Mouse (Mus musculus) CH12.LX (cell line): ENCODE results near the gene Acads. TPM values are rescaled to one million over a fixed set of nuclear protein-coding genes. Genes with fewer than 3 reads are reported as not detected.

Experiments used
- DNase-seq: peaks from one replicate; pipeline ENCODE4 v3.0.0-alpha.2; 2013; ENCODE audit errors: extremely low read depth
- H3K27ac ChIP-seq: 2 replicates; pipeline ENCODE4 v1.5.1; 2012; ENCODE audit warnings: low read depth, mild to moderate bottlenecking, control low read depth, moderate library complexity; ENCODE audit not compliant: insufficient read depth
- H3K27me3 ChIP-seq: replicated peaks from 2 replicates; pipeline ENCODE3; 2012; ENCODE audit warnings: inconsistent platforms
- H3K36me3 ChIP-seq, 2 experiments: replicated peaks in 1 of 2; 2 replicates each; pipeline versions ENCODE3 to v1.6.1; 2012; ENCODE audit warnings: inconsistent platforms in 1 of 2, low read length in 1 of 2, mild to moderate bottlenecking in 1 of 2, mixed read lengths in 1 of 2, moderate library complexity in 1 of 2; ENCODE audit not compliant: control insufficient read depth in 1 of 2, insufficient read depth in 1 of 2
- H3K4me1 ChIP-seq, 2 experiments: 2 replicates each; pipeline ENCODE4 v1.6.1; 2012; ENCODE audit warnings: inconsistent platforms in 1 of 2, moderate library complexity in 1 of 2; ENCODE audit not compliant: insufficient read depth in 2 of 2, control insufficient read depth in 1 of 2
- H3K4me2 ChIP-seq: 2 replicates; pipeline ENCODE4 v1.6.1; 2012; ENCODE audit warnings: low read depth, mild to moderate bottlenecking, control low read depth; ENCODE audit not compliant: poor library complexity, insufficient read depth, severe bottlenecking
- H3K4me3 ChIP-seq, 3 experiments: fragments of 150-350 bp in 1 of 3; sonication (generic) in 1 of 3; replicated peaks in 1 of 3; 2 replicates each; pipeline versions ENCODE3 to v1.5.1; 2011 to 2012; ENCODE audit warnings: low read depth in 2 of 3, low read length in 2 of 3, mild to moderate bottlenecking in 2 of 3, moderate library complexity in 2 of 3, control low read depth in 1 of 3, improper control_type of control experiment in 1 of 3, inconsistent platforms in 1 of 3, mixed read lengths in 1 of 3; ENCODE audit not compliant: poor library complexity in 1 of 3
- H3K79me2 ChIP-seq: replicated peaks from 2 replicates; pipeline ENCODE4 v1.6.1; 2012; ENCODE audit warnings: mild to moderate bottlenecking, moderate library complexity; ENCODE audit not compliant: control insufficient read depth, poor library complexity, insufficient read depth, severe bottlenecking; ENCODE audit errors: extremely low read depth
- H3K9ac ChIP-seq: 2 replicates; pipeline ENCODE4 v1.6.1; 2012; ENCODE audit warnings: low read depth, mild to moderate bottlenecking, control low read depth, moderate library complexity; ENCODE audit not compliant: insufficient read depth
- H3K9me3 ChIP-seq: replicated peaks from 2 replicates; pipeline ENCODE3; 2012; ENCODE audit warnings: low read length, inconsistent platforms, mixed read lengths
- BHLHE40 ChIP-seq: IDR thresholded peaks from 2 replicates; pipeline ENCODE4 v1.6.1; 2011; ENCODE audit warnings: mild to moderate bottlenecking, low read depth, low read length, improper control_type of control experiment
- CHD1 ChIP-seq: IDR thresholded peaks from 2 replicates; pipeline ENCODE4 v1.6.1; 2012; ENCODE audit warnings: low read depth, low read length, improper control_type of control experiment, inconsistent platforms
- ELF1 ChIP-seq: IDR thresholded peaks from 2 replicates; pipeline ENCODE4 v1.6.1; 2014; ENCODE audit warnings: low read depth, mild to moderate bottlenecking, inconsistent platforms, low read length, improper control_type of control experiment
- EP300 ChIP-seq: IDR thresholded peaks from 2 replicates; pipeline ENCODE4 v1.6.1; 2011; ENCODE audit warnings: low read length, improper control_type of control experiment
- GABPA ChIP-seq: IDR thresholded peaks from 2 replicates; pipeline ENCODE4 v1.6.1; 2012; ENCODE audit warnings: low read depth, low read length, improper control_type of control experiment, inconsistent platforms; ENCODE audit not compliant: insufficient replicate concordance
- HCFC1 ChIP-seq: IDR thresholded peaks from 2 replicates; pipeline ENCODE4 v1.6.1; 2012; ENCODE audit warnings: low read depth, mild to moderate bottlenecking, inconsistent platforms, low read length, improper control_type of control experiment
- JUND ChIP-seq: conservative IDR thresholded peaks from 2 replicates; pipeline ENCODE4 v1.6.1; 2011; ENCODE audit warnings: low read depth, low read length, improper control_type of control experiment
- MAX ChIP-seq: IDR thresholded peaks from 2 replicates; pipeline ENCODE4 v1.6.1; 2011; ENCODE audit warnings: low read length, improper control_type of control experiment
- MAZ ChIP-seq: IDR thresholded peaks from 2 replicates; pipeline ENCODE4 v1.6.1; 2012; ENCODE audit warnings: low read depth, mild to moderate bottlenecking, inconsistent platforms, low read length, improper control_type of control experiment, moderate library complexity
- MEF2A ChIP-seq: IDR thresholded peaks from 2 replicates; pipeline ENCODE4 v1.6.1; 2014; ENCODE audit warnings: low read depth, mild to moderate bottlenecking, inconsistent platforms, low read length, improper control_type of control experiment, borderline replicate concordance
- MXI1 ChIP-seq: IDR thresholded peaks from 2 replicates; pipeline ENCODE4 v1.6.1; 2011; ENCODE audit warnings: mild to moderate bottlenecking, low read depth, low read length, improper control_type of control experiment
- NELFE ChIP-seq: IDR thresholded peaks from 2 replicates; pipeline ENCODE4 v1.6.1; 2011; ENCODE audit warnings: low read depth, low read length, improper control_type of control experiment
- NRF1 ChIP-seq: IDR thresholded peaks from 2 replicates; pipeline ENCODE4 v1.6.1; 2014; ENCODE audit warnings: low read depth, mild to moderate bottlenecking, inconsistent platforms, low read length, improper control_type of control experiment, moderate library complexity
- POLR2A ChIP-seq: IDR thresholded peaks from 2 replicates; pipeline ENCODE4 v1.6.1; 2011; ENCODE audit warnings: low read depth, mild to moderate bottlenecking, improper control_type of control experiment, low read length
- POLR2AphosphoS2 ChIP-seq: IDR thresholded peaks from 2 replicates; pipeline ENCODE4 v1.6.1; 2011; ENCODE audit warnings: low read depth, low read length, improper control_type of control experiment
- RAD21 ChIP-seq: IDR thresholded peaks from 2 replicates; pipeline ENCODE4 v1.6.1; 2011; ENCODE audit warnings: low read depth, mild to moderate bottlenecking, low read length, improper control_type of control experiment, moderate library complexity
- SIN3A ChIP-seq: IDR thresholded peaks from 2 replicates; pipeline ENCODE4 v1.6.1; 2012; ENCODE audit warnings: low read length, improper control_type of control experiment, inconsistent platforms
- TCF12 ChIP-seq: IDR thresholded peaks from 2 replicates; pipeline ENCODE4 v1.6.1; 2014; ENCODE audit warnings: low read depth, mild to moderate bottlenecking, inconsistent platforms, low read length, improper control_type of control experiment
- USF2 ChIP-seq: conservative IDR thresholded peaks from 2 replicates; pipeline ENCODE4 v1.6.1; 2011; ENCODE audit warnings: low read depth, low read length, improper control_type of control experiment
- ZC3H11A ChIP-seq: IDR thresholded peaks from 2 replicates; pipeline ENCODE4 v1.6.1; 2012; ENCODE audit warnings: low read depth, mild to moderate bottlenecking, inconsistent platforms, low read length, improper control_type of control experiment
- ZMIZ1 ChIP-seq: IDR thresholded peaks from 2 replicates; pipeline ENCODE4 v1.6.1; 2012; ENCODE audit warnings: low read depth, mild to moderate bottlenecking, inconsistent platforms, low read length, improper control_type of control experiment
- ZNF384 ChIP-seq: IDR thresholded peaks from 2 replicates; pipeline ENCODE4 v1.6.1; 2012; ENCODE audit warnings: low read depth, low read length, improper control_type of control experiment, inconsistent platforms
- dilution Hi-C: fragments of 300-500 bp; cut with MboI; formaldehyde crosslinking; loops from 2 replicates; pipeline ENCODE4 v1.14.3; 2020; ENCODE audit warnings: low sequenced_read_pairs; ENCODE audit not compliant: extremely low pct_unique_long_range_greater_than_20kb, extremely low pct_ligation_motif_present
- in situ Hi-C: fragments of 300-500 bp; cut with MboI; formaldehyde crosslinking; loops from 3 replicates; pipeline ENCODE4 v1.14.3; 2019; ENCODE audit warnings: low sequenced_read_pairs, low pct_ligation_motif_present, low pct_unique_long_range_greater_than_20kb, mixed read lengths
- polyA plus RNA-seq: library from polyadenylated mRNA; unstranded; fragments of >175 nt; gene quantifications from 2 replicates; pipeline ENCODE4 v1.2.1, GENCODE M21; 2012; ENCODE audit warnings: low read depth; ENCODE audit not compliant: insufficient read length
- total RNA-seq, 2 experiments: library from RNA; depleted of rRNA; stranded (reverse); fragments of 300-350 nt in 1 of 2; fragments of >200 nt in 1 of 2; gene quantifications; 2 replicates each; pipeline ENCODE4 v1.2.3; 2012 to 2014

Acads gene
- total and polyA plus RNA-seq, 3 experiments, result 43.0 to 57.8 (median 43.1) TPM

GRCm38 (mm10) chr5:115140726-115141125, 21.6 kb upstream of the Acads start:
- Histone ChIP-seq H3K4me2 (no peak overlapping the region), H3K27ac (no peak overlapping the region), H3K27me3 (peaks cover 8% of the 10 kb centered on the region), H3K4me1 (no peaks in the 10 kb centered on the region), H3K79me2 (no peaks in the 10 kb centered on the region), H3K9me3 (peaks cover 3% of the 10 kb centered on the region), H3K9ac (no peak overlapping the region), H3K36me3 (peaks cover 12 to 36% of the 10 kb centered on the region in 2 experiments), H3K4me3 (no peak overlapping the region)
- in situ Hi-C loops (no loop called here), dilution Hi-C loops (no loop called here)
- TF ChIP-seq GABPA (no peak), POLR2AphosphoS2 (no peak), ZC3H11A (no peak), BHLHE40 (no peak), SIN3A (no peak), MAZ (no peak)
- DNase-seq, result no peak

- Histone ChIP-seq H3K27ac (no peak overlapping the region), H3K9ac (no peak overlapping the region), H3K36me3 (peaks cover 3 to 20% of the 10 kb centered on the region in 2 experiments), H3K4me3 (no peak overlapping the region), H3K79me2 (peaks cover 2% of the 10 kb centered on the region; the same call in 1 of the 2 replicates), H3K4me1 (no peaks in the 10 kb centered on the region), H3K27me3 (peaks cover 8% of the 10 kb centered on the region), H3K4me2 (no peak overlapping the region), H3K9me3 (peaks cover 3% of the 10 kb centered on the region)
- in situ Hi-C loops, result no loop called here
- TF ChIP-seq ZNF384, result no peak
- TF ChIP-seq MXI1, result no peak
- no peak for TF ChIP-seq BHLHE40
- no peak for TF ChIP-seq RAD21
- TF ChIP-seq MEF2A, result no peak
- DNase-seq, result no peak
- dilution Hi-C loops, result no loop called here
These were observed 20.0 kb upstream of the Acads start for GRCm38 (mm10) chr5:115139124-115139523.

- peak; percentile 82 for DNase-seq
- Histone ChIP-seq H3K9me3 (peaks cover 3% of the 10 kb centered on the region), H3K4me2 (peak within 1 kb of the TSS; percentile 86), H3K4me3 (peak within 1 kb of the TSS; percentile 78 to 90 (median 83)), H3K9ac (peak within 1 kb of the TSS; percentile 83), H3K79me2 (peaks cover 19% of the 10 kb centered on the region; the same call in 1 of the 2 replicates), H3K27ac (peak within 1 kb of the TSS; percentile 79; the same call in 1 of the 2 replicates), H3K27me3 (peaks cover 8% of the 10 kb centered on the region), H3K4me1 (peaks cover 5 to 32% of the 10 kb centered on the region in 2 experiments), H3K36me3 (peaks cover 8 to 19% of the 10 kb centered on the region in 2 experiments)
- dilution Hi-C loops (no loop called here), in situ Hi-C loops (no loop called here)
- TF ChIP-seq TCF12 (peak; percentile 26; the same call in 1 of the 2 replicates), EP300 (no peak), ZNF384 (no peak), ELF1 (no peak), MAZ (0 out of 2 replicates have a peak, but pooled peaks have one; percentile 20), MAX (peak; percentile 14; the same call in 1 of the 2 replicates), JUND (no peak), SIN3A (peak; percentile 36), NELFE (no peak), ZMIZ1 (0 out of 2 replicates have a peak, but pooled peaks have one; percentile 26), NRF1 (0 out of 2 replicates have a peak, but pooled peaks have one; percentile 42), CHD1 (no peak), HCFC1 (0 out of 2 replicates have a peak, but pooled peaks have one; percentile 24), POLR2A (peak; percentile 72), USF2 (no peak), POLR2AphosphoS2 (no peak)
These were observed 15.4 kb upstream of the Acads start, which contains the start of gene Unc119b for GRCm38 (mm10) chr5:115134234-115135165. Unc119b (minus strand) TSS chr5:115134975.
